Mouse (Mus musculus) forebrain, embryonic 12.5 days (tissue): ENCODE measurements around the gene Acss1. TPM values are rescaled to one million over a fixed set of nuclear protein-coding genes. Genes with fewer than 3 reads are reported as not detected.

Experiments
- ATAC-seq: fragments of 200-750 bp; cut with Nextera tagmentation; 2 replicates; pipeline ENCODE4 v1.8.0; 2017; ENCODE audit warnings: moderate TSS enrichment; ENCODE audit not compliant: low FRiP score
- H3K27ac ChIP-seq: fragments of 300-500 bp; sonication (generic); 2 replicates; pipeline ENCODE4 v1.5.1; 2016; ENCODE audit warnings: mild to moderate bottlenecking
- H3K27me3 ChIP-seq: fragments of 300-500 bp; sonication (generic); 2 replicates; pipeline ENCODE4 v1.6.1; 2016; ENCODE audit warnings: mild to moderate bottlenecking
- H3K36me3 ChIP-seq: fragments of 300-500 bp; sonication (generic); replicated peaks from 2 replicates; pipeline ENCODE4 v1.6.1; 2016; ENCODE audit warnings: mild to moderate bottlenecking
- H3K4me1 ChIP-seq: fragments of 300-500 bp; sonication (generic); 2 replicates; pipeline ENCODE4 v1.6.1; 2016
- H3K4me2 ChIP-seq: fragments of 300-500 bp; sonication (generic); 2 replicates; pipeline ENCODE4 v1.6.1; 2016; ENCODE audit warnings: mild to moderate bottlenecking, moderate library complexity
- H3K4me3 ChIP-seq: fragments of 300-500 bp; sonication (generic); replicated peaks from 2 replicates; pipeline ENCODE4 v1.5.1; 2016; ENCODE audit warnings: mild to moderate bottlenecking
- H3K9ac ChIP-seq: fragments of 300-500 bp; sonication (generic); 2 replicates; pipeline ENCODE4 v1.6.1; 2016; ENCODE audit warnings: mild to moderate bottlenecking
- H3K9me3 ChIP-seq: fragments of 300-500 bp; sonication (generic); 2 replicates; pipeline ENCODE4 v1.6.1; 2016
- WGBS: fragments of 180-500 bp; shearing (Covaris S2); methylation state at CpG from one replicate; pipeline ENCODE4 v1.1.7; 2016; 5-methylcytosine and 5-hydroxymethylcytosine counted together
- polyA plus RNA-seq: library from polyadenylated mRNA; unstranded; fragments of >200 nt; fragmentation: Nextera tagmentation; extraction: Ambion mirVana; gene quantifications from 2 replicates; pipeline ENCODE4 v1.2.1, GENCODE M21; 2016

Gene Acss1
- polyA plus RNA-seq, 1 experiment from 2014 or later, result 43.4 TPM

DNA sequence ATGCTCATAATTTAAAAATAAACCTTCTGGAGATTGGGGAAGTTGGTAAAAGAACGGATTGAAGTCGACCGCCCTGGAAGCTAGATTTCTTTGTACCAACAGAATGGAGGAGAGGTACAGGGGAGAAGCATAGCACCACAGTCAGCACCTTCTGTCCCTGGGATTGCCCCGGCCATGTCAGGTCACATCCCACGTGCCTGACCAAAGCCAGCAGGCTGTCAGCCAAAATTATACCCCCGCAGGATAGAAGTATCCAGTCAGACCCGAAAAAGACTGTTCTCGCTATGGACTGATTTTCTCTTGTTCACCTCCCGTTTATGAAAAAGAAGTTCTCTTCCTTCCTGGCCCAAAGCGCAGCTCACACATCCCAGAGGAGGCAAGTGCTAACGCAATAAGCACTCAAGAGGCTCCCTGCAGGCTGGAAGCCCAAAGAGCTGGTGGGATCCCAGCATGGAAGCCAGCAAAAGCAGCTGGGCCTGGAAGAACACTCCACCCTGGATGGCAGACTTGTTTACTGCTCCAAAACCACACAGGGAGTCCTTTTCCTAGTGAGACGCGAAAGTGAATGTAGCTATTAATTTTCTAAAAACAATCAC lies 19.9 kb downstream of the Acss1 start:
- ATAC-seq, result no peak
- peaks cover 68% of the 10 kb centered on the region for H3K4me1 ChIP-seq
- H3K4me2 ChIP-seq, result no peak overlapping the region
- 63% methylated on average over 13 of the region's 13 CpGs for WGBS
- H3K9ac ChIP-seq, result no peak overlapping the region
- no peaks in the 10 kb centered on the region for H3K36me3 ChIP-seq
- H3K27ac ChIP-seq, result 0 out of 2 replicates have a peak overlapping the region, but pooled peaks have one; percentile 42
- H3K4me3 ChIP-seq, result no peak overlapping the region
- H3K9me3 ChIP-seq, result no peaks in the 10 kb centered on the region
- no peaks in the 10 kb centered on the region for H3K27me3 ChIP-seq

DNA sequence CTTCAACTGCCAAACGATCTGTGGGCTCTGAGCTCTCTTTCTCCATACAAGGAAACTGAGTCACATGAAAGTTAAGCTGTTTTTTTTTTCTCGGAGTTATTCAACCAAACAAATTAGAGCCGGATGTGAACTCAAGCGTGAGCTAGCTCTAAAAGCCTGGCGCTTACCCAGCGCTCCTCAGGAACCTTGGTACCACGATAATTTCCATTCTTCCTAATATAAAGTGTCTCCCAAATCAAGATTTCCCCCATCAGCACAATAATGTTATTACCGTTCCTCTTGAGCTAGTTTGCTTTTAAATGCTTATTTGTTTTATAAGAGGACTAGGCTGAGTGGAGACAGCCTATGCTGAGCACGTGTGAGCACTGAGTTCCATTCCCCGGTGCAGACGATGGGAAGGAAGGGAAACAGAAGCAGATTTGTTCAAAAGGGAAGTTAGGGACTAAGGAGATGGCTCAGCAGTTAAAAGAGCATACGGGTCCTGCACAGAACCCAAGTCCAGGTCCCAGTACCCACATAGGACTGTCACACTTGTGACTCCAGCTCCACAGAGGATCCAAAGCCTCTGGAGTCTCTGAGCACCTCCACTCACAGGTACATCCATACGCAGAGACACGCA lies 20.5 kb downstream of the Acss1 start:
- 62% methylated on average over 14 of the region's 14 CpGs for WGBS
- no peak overlapping the region for H3K9ac ChIP-seq
- H3K4me1 ChIP-seq, result peaks cover 74% of the 10 kb centered on the region
- H3K9me3 ChIP-seq, result no peaks in the 10 kb centered on the region
- no peaks in the 10 kb centered on the region for H3K36me3 ChIP-seq
- no peak overlapping the region for H3K4me2 ChIP-seq
- H3K4me3 ChIP-seq, result no peak overlapping the region
- 0 out of 2 replicates have a peak overlapping the region, but pooled peaks have one; percentile 42 for H3K27ac ChIP-seq
- ATAC-seq, result no peak
- H3K27me3 ChIP-seq, result no peaks in the 10 kb centered on the region

DNA sequence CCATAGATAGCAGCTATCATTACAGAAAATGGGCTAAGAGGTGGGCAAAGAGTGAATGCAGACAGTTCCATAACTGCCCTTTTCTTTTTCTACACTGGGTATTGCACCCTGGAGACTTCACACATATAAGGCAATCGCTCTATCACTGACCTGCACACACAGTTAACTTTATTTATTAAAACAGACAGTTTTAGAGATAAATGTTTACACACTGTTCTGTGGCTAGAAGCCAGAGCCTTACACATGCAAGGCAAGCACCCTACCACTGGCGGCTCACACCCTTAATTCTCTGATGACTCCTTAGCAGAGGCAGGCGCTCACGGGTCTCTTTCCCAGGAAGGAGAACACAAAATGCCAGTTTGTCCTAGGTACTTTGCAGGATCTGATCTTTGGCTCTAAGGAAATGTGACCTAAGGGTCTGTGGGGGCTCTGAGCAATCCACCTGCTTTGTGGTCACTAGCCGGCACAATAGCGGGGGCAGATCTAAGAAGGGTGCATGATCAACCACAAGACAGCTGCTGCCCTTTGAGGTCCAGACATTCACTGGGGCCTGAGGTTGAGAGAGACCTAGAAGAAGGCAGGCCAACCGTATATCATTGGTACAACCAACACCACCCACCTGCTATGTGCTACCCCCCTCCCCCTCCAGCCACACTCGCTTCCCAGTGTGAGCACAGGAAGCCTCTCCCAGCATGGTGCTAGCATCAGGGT lies 21.7 kb downstream of the Acss1 start:
- H3K4me1 ChIP-seq, result peaks cover 79% of the 10 kb centered on the region
- ATAC-seq, result no peak
- no peak overlapping the region for H3K4me3 ChIP-seq
- H3K27me3 ChIP-seq, result no peaks in the 10 kb centered on the region
- peaks cover 8% of the 10 kb centered on the region; the same call in 1 of the 2 replicates for H3K36me3 ChIP-seq
- 93% methylated on average over 8 of the region's 8 CpGs for WGBS
- H3K9me3 ChIP-seq, result no peaks in the 10 kb centered on the region
- H3K9ac ChIP-seq, result no peak overlapping the region; the same call in 1 of the 2 replicates
- H3K4me2 ChIP-seq, result no peak overlapping the region
- peak overlapping the region; percentile 97 for H3K27ac ChIP-seq

DNA sequence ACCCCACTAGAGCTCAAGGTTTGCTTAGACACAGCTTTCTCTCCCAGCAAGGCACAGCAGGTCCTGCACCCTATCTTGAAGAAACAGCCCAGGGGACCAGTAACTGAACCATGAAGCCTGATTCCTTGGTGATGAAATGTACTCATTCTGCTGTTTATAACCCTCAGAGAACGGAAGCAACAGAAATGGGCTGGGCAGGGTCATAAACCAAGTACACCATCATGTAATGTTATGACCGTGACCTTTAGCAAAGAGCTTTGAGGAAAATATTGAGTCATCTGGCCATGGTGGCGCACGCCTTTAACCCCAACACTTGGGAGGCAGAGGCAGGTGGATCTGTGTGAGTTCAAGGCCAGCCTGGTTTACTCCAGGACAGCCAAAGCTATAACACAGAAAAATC lies 23.1 kb downstream of the Acss1 start:
- 95% methylated on average over 4 of the region's 4 CpGs for WGBS
- no peak overlapping the region for H3K4me3 ChIP-seq
- no peaks in the 10 kb centered on the region for H3K27me3 ChIP-seq
- no peak overlapping the region for H3K4me2 ChIP-seq
- no peak overlapping the region for H3K9ac ChIP-seq
- peaks cover 14% of the 10 kb centered on the region; the same call in 1 of the 2 replicates for H3K36me3 ChIP-seq
- peak overlapping the region; percentile 97 for H3K27ac ChIP-seq
- peaks cover 66% of the 10 kb centered on the region for H3K4me1 ChIP-seq
- ATAC-seq, result no peak
- H3K9me3 ChIP-seq, result no peaks in the 10 kb centered on the region

DNA sequence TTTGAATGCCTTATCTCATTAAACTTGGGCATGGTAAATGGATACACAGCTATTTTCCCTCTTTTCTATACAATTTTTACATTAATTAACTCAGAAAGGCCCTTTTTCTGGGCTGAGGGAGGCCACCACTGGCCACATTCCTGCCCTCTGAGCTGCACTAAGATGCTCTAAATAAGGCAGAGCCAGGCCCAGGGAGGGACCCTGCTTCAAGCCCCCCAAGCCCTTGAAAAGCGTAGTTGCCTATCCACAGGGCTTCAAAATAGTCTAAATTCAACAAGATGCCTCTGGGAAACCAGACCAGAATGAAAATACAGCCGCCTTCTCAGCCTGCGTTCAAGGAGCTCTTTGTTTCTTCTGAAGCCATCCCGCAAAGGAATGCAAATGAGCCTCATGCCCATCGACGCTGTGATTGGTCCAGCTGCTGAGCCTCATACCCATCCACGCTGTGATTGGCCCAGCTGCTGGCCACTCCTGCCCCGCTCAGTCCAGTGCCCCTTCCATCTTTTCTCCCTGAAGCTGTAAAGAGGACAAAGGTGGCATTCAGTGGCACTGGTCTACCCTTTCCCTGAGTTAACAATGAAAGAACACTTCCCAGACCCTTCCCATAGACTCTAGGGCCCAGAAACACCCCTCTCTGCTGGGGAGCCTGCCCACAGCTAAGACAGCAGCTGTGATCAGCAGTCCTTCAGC lies 24.4 kb downstream of the Acss1 start:
- H3K9ac ChIP-seq, result no peak overlapping the region
- no peaks in the 10 kb centered on the region for H3K9me3 ChIP-seq
- 19% methylated on average over 8 of the region's 8 CpGs for WGBS
- H3K27ac ChIP-seq, result peak overlapping the region; percentile 97
- peaks cover 57% of the 10 kb centered on the region for H3K4me1 ChIP-seq
- ATAC-seq, result peak; percentile 99
- H3K36me3 ChIP-seq, result peaks cover 25% of the 10 kb centered on the region; the same call in 1 of the 2 replicates
- peak overlapping the region; percentile 31; the same call in 1 of the 2 replicates for H3K4me2 ChIP-seq
- no peak overlapping the region for H3K4me3 ChIP-seq
- H3K27me3 ChIP-seq, result no peaks in the 10 kb centered on the region

DNA sequence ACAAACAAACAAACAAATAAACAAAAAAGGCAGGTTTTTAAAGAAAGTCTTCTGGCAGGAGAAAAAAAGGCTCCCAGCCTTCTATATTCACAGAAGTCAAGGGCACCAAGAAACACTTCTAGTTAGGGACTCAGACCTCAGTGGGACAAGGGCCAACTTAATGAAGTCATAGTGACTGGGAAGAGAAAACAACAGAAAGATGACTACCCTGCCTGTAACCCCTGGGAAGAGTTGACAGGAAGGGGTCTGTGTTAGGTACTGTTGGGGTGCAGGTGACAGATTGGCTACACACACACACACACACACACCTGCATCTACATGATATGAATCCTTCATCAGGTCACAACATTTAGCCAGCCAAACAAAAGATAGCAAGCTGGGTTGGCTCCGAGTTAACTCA lies 25.1 kb downstream of the Acss1 start:
- Histone ChIP-seq H3K27me3 (no peaks in the 10 kb centered on the region), H3K9me3 (no peaks in the 10 kb centered on the region), H3K27ac (peak overlapping the region; percentile 97), H3K4me1 (peaks cover 58% of the 10 kb centered on the region), H3K4me3 (no peak overlapping the region), H3K36me3 (peaks cover 26% of the 10 kb centered on the region), H3K9ac (no peak overlapping the region), H3K4me2 (0 out of 2 replicates have a peak overlapping the region, but pooled peaks have one; percentile 31)
- 77% methylated on average over 1 of the region's 1 CpGs for WGBS
- ATAC-seq, result no peak

DNA sequence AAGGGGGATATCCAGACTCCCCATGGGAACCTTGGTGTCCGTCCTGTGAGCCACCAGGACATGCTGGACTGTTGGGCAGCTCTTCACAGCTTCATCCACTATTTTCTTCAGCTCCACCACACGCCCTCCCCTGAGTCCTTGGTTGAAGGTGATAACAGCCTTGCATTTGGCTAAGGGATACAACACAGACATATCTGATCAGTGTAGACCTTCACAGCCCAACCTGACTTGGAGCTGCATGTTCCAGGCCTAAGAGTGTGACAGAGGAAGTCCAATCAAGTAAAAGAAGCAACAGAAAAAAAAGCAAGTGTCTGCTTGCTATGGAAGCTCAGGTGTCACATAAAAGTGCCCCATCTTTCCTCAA lies 29.9 kb downstream of the Acss1 start:
- no peak overlapping the region for H3K9ac ChIP-seq
- no peak overlapping the region for H3K4me2 ChIP-seq
- H3K27me3 ChIP-seq, result no peaks in the 10 kb centered on the region
- 20% methylated on average over 2 of the region's 2 CpGs for WGBS
- no peaks in the 10 kb centered on the region for H3K9me3 ChIP-seq
- no peak; the same call in 1 of the 2 replicates for ATAC-seq
- H3K4me1 ChIP-seq, result peaks cover 30% of the 10 kb centered on the region
- H3K36me3 ChIP-seq, result peaks cover 62% of the 10 kb centered on the region
- H3K27ac ChIP-seq, result peak overlapping the region; percentile 73
- no peak overlapping the region for H3K4me3 ChIP-seq

DNA sequence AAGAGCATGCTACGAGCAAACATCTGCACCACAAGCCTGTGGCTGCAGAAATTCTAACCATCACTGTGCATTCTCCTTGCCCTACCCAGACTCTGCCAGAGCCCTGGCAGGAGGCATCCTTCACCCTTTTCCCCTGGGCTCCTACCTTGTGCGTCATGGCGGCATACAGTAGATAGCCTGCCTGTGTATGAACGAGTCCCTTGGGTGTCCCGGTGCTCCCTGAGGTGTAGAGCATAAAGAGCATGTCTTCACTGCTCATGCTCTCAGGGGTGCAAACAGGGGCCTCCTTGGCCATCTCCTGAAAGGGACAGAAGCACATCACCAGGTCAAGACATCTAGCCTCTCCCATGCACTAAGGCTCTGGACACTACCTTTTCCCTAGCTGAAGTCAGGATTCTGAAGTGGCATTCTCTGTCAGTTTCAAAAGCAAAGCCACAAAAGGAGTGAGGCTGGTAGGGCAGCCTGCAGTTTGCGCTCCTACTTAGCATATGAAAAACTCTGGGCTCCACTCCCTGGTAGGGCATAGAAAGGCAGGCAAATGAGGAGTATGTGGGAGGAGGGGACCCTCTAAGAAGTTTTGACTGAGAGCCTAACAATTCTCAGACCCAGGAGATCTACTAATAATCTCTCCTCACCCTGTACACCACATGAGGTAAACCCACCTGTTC lies 30.5 kb downstream of the Acss1 start:
- Histone ChIP-seq H3K27me3 (no peaks in the 10 kb centered on the region), H3K9ac (peak overlapping the region; percentile 29; the same call in 1 of the 2 replicates), H3K4me2 (peak overlapping the region; percentile 32; the same call in 1 of the 2 replicates), H3K4me3 (no peak overlapping the region), H3K4me1 (peaks cover 24% of the 10 kb centered on the region), H3K36me3 (peaks cover 64% of the 10 kb centered on the region), H3K9me3 (no peaks in the 10 kb centered on the region), H3K27ac (peak overlapping the region; percentile 73)
- peak; percentile 90 for ATAC-seq
- WGBS, result 26% methylated on average over 6 of the region's 6 CpGs

DNA sequence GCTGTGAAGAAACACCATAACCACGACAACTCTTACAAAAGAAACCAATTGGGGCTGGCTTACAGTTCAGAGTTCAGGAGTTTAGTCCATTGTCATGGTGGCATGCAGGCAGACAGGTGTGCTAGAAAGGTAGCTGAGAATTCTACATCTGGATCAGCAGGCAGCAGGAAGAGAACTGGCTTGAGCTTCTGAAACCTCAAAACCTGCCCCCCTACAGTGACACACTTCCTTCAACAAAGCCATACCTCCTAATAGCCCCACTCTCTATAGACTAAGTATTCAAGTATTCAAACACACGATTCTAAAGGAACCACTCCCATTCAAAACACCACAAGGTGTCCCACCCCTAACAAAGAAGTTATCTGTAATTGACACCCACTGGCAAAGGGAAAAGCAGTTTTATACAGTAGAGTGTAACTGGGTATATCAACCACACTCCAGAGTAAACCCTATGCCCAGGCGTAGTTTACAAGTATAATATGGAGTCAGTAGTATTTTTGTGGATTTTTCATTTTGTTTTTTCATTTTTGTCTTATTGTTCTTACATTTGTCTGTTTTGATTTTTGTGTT lies 32.3 kb downstream of the Acss1 start:
- H3K9ac ChIP-seq, result no peak overlapping the region
- no peak overlapping the region for H3K27ac ChIP-seq
- H3K36me3 ChIP-seq, result peaks cover 56% of the 10 kb centered on the region
- no peak for ATAC-seq
- H3K4me1 ChIP-seq, result peaks cover 19% of the 10 kb centered on the region
- H3K9me3 ChIP-seq, result no peaks in the 10 kb centered on the region
- no peaks in the 10 kb centered on the region for H3K27me3 ChIP-seq
- 77% methylated on average over 3 of the region's 3 CpGs for WGBS
- no peak overlapping the region for H3K4me2 ChIP-seq
- no peak overlapping the region for H3K4me3 ChIP-seq

DNA sequence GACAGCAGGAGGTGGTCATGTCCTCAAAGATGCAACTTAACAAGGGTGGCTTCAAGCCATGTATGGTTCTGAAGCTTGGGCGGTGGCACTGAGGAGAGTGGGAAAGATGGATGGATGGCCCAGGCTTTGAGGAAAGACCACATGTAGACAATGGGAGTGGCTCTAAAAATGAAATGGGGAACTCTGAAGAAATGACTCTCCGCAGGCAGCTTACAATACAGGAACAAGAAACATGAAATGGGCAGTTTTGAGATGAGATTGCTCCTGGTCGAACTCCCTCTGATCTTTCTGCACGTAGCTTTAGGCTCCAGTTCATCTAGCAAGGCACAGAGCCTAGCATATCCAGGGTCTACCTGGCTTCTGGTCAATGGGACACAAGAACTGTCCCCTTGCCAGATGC lies 39.0 kb downstream of the Acss1 start:
- Histone ChIP-seq H3K9ac (no peak overlapping the region), H3K4me1 (no peaks in the 10 kb centered on the region), H3K4me3 (no peak overlapping the region), H3K27me3 (no peaks in the 10 kb centered on the region), H3K27ac (no peak overlapping the region), H3K36me3 (peaks cover 62% of the 10 kb centered on the region), H3K9me3 (no peaks in the 10 kb centered on the region), H3K4me2 (no peak overlapping the region)
- WGBS, result 95% methylated on average over 4 of the region's 4 CpGs
- ATAC-seq, result no peak

DNA sequence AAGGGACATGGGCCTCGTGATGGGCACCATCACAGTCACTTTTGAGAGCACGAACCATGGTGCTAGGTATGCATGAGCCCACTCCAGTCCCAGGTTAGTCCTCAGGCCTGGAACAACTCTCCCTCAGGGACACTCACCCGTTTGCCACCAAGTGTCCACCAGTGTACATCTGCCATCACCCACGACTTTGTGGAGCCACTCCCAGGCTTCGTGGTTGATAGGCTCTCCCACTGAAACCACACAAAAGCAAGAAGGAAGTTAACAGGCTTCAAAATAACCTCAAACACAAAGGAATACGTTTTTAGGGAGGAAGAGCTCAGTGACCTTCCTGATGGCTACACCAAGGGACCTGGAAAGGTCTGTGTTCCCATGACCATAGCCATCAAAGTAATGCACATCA lies 41.2 kb downstream of the Acss1 start:
- no peak overlapping the region for H3K9ac ChIP-seq
- no peak overlapping the region for H3K4me2 ChIP-seq
- H3K9me3 ChIP-seq, result no peaks in the 10 kb centered on the region
- peaks cover 70% of the 10 kb centered on the region for H3K36me3 ChIP-seq
- WGBS, result 75% methylated on average over 6 of the region's 6 CpGs
- H3K4me3 ChIP-seq, result no peak overlapping the region
- H3K4me1 ChIP-seq, result no peaks in the 10 kb centered on the region
- H3K27ac ChIP-seq, result no peak overlapping the region
- no peak for ATAC-seq
- no peaks in the 10 kb centered on the region for H3K27me3 ChIP-seq
